Mouse (Mus musculus) kidney, adult 2 months (tissue): ENCODE measurements around the gene Ly6g6c.

Experiments used
- CTCF ChIP-seq: fragments of 200-500 bp; conservative IDR thresholded peaks from 2 replicates; pipeline ENCODE4 v1.5.1; 2011; ENCODE audit warnings: low read depth, mild to moderate bottlenecking, control low read depth, low read length, moderate library complexity, mixed read lengths; ENCODE audit not compliant: insufficient read depth, insufficient read length
- POLR2A ChIP-seq: fragments of 200-500 bp; IDR thresholded peaks from one replicate; pipeline ENCODE4 v1.6.1; 2011; ENCODE audit warnings: low read depth, low read length, control low read depth

GRCm38 (mm10) chr17:35070556-35071229, 5.5 kb downstream of the Ly6g6c start:
- no peak; the same call in 1 of the 2 replicates for TF ChIP-seq CTCF
- no peak for TF ChIP-seq POLR2A
